Mouse (Mus musculus): ENCODE measurements around the gene Anapc15-ps. TPM values are rescaled to one million over a fixed set of nuclear protein-coding genes. Genes with fewer than 3 reads are reported as not detected.

The Anapc15-ps gene
- polyA plus RNA-seq, 1 experiment from 2014 or later: not detected

- Histone ChIP-seq H3K27me3 (no peaks in the 10 kb centered on the region), H3K36me3 (no peaks in the 10 kb centered on the region), H3K9ac (no peak overlapping the region), H3K9me3 (no peaks in the 10 kb centered on the region), H3K4me2 (no peak overlapping the region), H3K4me3 (no peak overlapping the region), H3K27ac (replicated peaks) (no peak overlapping the region), H3K4me1 (replicated peaks) (no peaks in the 10 kb centered on the region)
- no peak for ATAC-seq (ENCODE audit: low FRiP score, low read depth)
- 88% methylated on average over 3 of the region's 3 CpGs for WGBS
Measured at GRCm38 (mm10) chr10:95705747-95706146, 32.5 kb upstream of the Anapc15-ps start.

GRCm38 (mm10) chr10:95704847-95705246 is 31.6 kb upstream of the Anapc15-ps start:
- Histone ChIP-seq H3K4me3 (no peak overlapping the region), H3K4me2 (no peak overlapping the region), H3K9me3 (no peaks in the 10 kb centered on the region), H3K27ac (replicated peaks) (no peak overlapping the region), H3K9ac (no peak overlapping the region), H3K36me3 (no peaks in the 10 kb centered on the region), H3K4me1 (replicated peaks) (no peaks in the 10 kb centered on the region), H3K27me3 (no peaks in the 10 kb centered on the region)
- ATAC-seq (ENCODE audit: low FRiP score, low read depth): no peak
- 83% methylated on average over 6 of the region's 6 CpGs for WGBS

- WGBS: 92% methylated on average over 5 of the region's 5 CpGs
- no peaks in the 10 kb centered on the region for H3K9me3 ChIP-seq
- no peaks in the 10 kb centered on the region for H3K4me1 ChIP-seq (replicated peaks)
- ATAC-seq (ENCODE audit: low FRiP score, low read depth): no peak
- H3K36me3 ChIP-seq: no peaks in the 10 kb centered on the region
- H3K9ac ChIP-seq: no peak overlapping the region
- H3K27ac ChIP-seq (replicated peaks): no peak overlapping the region
- H3K27me3 ChIP-seq: no peaks in the 10 kb centered on the region
- H3K4me3 ChIP-seq: no peak overlapping the region
- no peak overlapping the region for H3K4me2 ChIP-seq
Measured at GRCm38 (mm10) chr10:95703730-95704129, 30.5 kb upstream of the Anapc15-ps start.

- Histone ChIP-seq H3K36me3 (no peaks in the 10 kb centered on the region), H3K9me3 (no peaks in the 10 kb centered on the region), H3K27me3 (no peaks in the 10 kb centered on the region), H3K27ac (replicated peaks) (no peak overlapping the region), H3K4me3 (no peak overlapping the region), H3K4me1 (replicated peaks) (no peaks in the 10 kb centered on the region), H3K9ac (no peak overlapping the region), H3K4me2 (no peak overlapping the region)
- no peak for ATAC-seq (ENCODE audit: low FRiP score, low read depth)
- 49% methylated on average over 4 of the region's 4 CpGs for WGBS
Measured at GRCm38 (mm10) chr10:95700422-95700821, 27.2 kb upstream of the Anapc15-ps start.

- H3K27me3 ChIP-seq: no peaks in the 10 kb centered on the region
- no peaks in the 10 kb centered on the region for H3K9me3 ChIP-seq
- 93% methylated on average over 8 of the region's 8 CpGs for WGBS
- 0 out of 2 replicates have a peak, but pooled peaks cover 3% of the 10 kb centered on the region for H3K4me1 ChIP-seq (replicated peaks)
- no peaks in the 10 kb centered on the region for H3K36me3 ChIP-seq
- no peak overlapping the region for H3K4me2 ChIP-seq
- no peak overlapping the region for H3K4me3 ChIP-seq
- H3K9ac ChIP-seq: no peak overlapping the region
- ATAC-seq (ENCODE audit: low FRiP score, low read depth): no peak
- H3K27ac ChIP-seq (replicated peaks): no peak overlapping the region
Measured at GRCm38 (mm10) chr10:95698920-95699714, 25.9 kb upstream of the Anapc15-ps start.

- Histone ChIP-seq H3K36me3 (no peaks in the 10 kb centered on the region), H3K9ac (no peak overlapping the region), H3K4me2 (no peak overlapping the region), H3K27ac (replicated peaks) (no peak overlapping the region), H3K4me1 (replicated peaks) (0 out of 2 replicates have a peak, but pooled peaks cover 3% of the 10 kb centered on the region), H3K4me3 (no peak overlapping the region), H3K9me3 (no peaks in the 10 kb centered on the region), H3K27me3 (no peaks in the 10 kb centered on the region)
- ATAC-seq (ENCODE audit: low FRiP score, low read depth): no peak
- WGBS: 27% methylated on average over 3 of the region's 3 CpGs
Measured at GRCm38 (mm10) chr10:95696253-95696641, 23.0 kb upstream of the Anapc15-ps start.

- Histone ChIP-seq H3K9ac (no peak overlapping the region), H3K27me3 (no peaks in the 10 kb centered on the region), H3K9me3 (no peaks in the 10 kb centered on the region), H3K27ac (replicated peaks) (no peak overlapping the region), H3K4me3 (no peak overlapping the region), H3K4me2 (no peak overlapping the region), H3K36me3 (no peaks in the 10 kb centered on the region), H3K4me1 (replicated peaks) (0 out of 2 replicates have a peak, but pooled peaks cover 3% of the 10 kb centered on the region)
- no peak for ATAC-seq (ENCODE audit: low FRiP score, low read depth)
- WGBS: 86% methylated on average over 18 of the region's 18 CpGs
Measured at GRCm38 (mm10) chr10:95695603-95696252, 22.5 kb upstream of the Anapc15-ps start.

- 50% methylated on average over 12 of the region's 12 CpGs for WGBS
- peak overlapping the region; percentile 26 for H3K4me2 ChIP-seq
- no peak overlapping the region for H3K4me3 ChIP-seq
- H3K9ac ChIP-seq: no peak overlapping the region
- H3K36me3 ChIP-seq: no peaks in the 10 kb centered on the region
- no peaks in the 10 kb centered on the region for H3K9me3 ChIP-seq
- peak overlapping the region; percentile 38; the same call in 1 of the 2 replicates for H3K27ac ChIP-seq (replicated peaks)
- 0 out of 2 replicates have a peak, but pooled peaks cover 3% of the 10 kb centered on the region for H3K4me1 ChIP-seq (replicated peaks)
- ATAC-seq (ENCODE audit: low FRiP score, low read depth): peak; percentile 37; the same call in 1 of the 2 replicates
- H3K27me3 ChIP-seq: no peaks in the 10 kb centered on the region
Measured at GRCm38 (mm10) chr10:95694559-95695251, 21.5 kb upstream of the Anapc15-ps start.

GRCm38 (mm10) chr10:95691347-95691746 is 18.1 kb upstream of the Anapc15-ps start:
- Histone ChIP-seq H3K27ac (replicated peaks) (no peak overlapping the region), H3K36me3 (no peaks in the 10 kb centered on the region), H3K9ac (no peak overlapping the region), H3K4me1 (replicated peaks) (0 out of 2 replicates have a peak, but pooled peaks cover 3% of the 10 kb centered on the region), H3K4me3 (no peak overlapping the region), H3K4me2 (no peak overlapping the region), H3K9me3 (no peaks in the 10 kb centered on the region), H3K27me3 (no peaks in the 10 kb centered on the region)
- ATAC-seq (ENCODE audit: low FRiP score, low read depth): no peak
- 95% methylated on average over 4 of the region's 4 CpGs for WGBS

GRCm38 (mm10) chr10:95689833-95690232 is 16.6 kb upstream of the Anapc15-ps start:
- Histone ChIP-seq H3K36me3 (no peaks in the 10 kb centered on the region), H3K9me3 (no peaks in the 10 kb centered on the region), H3K4me3 (no peak overlapping the region), H3K9ac (no peak overlapping the region), H3K4me2 (no peak overlapping the region), H3K27ac (replicated peaks) (no peak overlapping the region), H3K27me3 (no peaks in the 10 kb centered on the region), H3K4me1 (replicated peaks) (peaks cover 9% of the 10 kb centered on the region)
- 97% methylated on average over 1 of the region's 1 CpGs for WGBS
- ATAC-seq (ENCODE audit: low FRiP score, low read depth): no peak

- H3K4me1 ChIP-seq (replicated peaks): peaks cover 7% of the 10 kb centered on the region
- no peaks in the 10 kb centered on the region for H3K27me3 ChIP-seq
- no peaks in the 10 kb centered on the region for H3K36me3 ChIP-seq
- no peak overlapping the region for H3K4me3 ChIP-seq
- WGBS: 76% methylated on average over 7 of the region's 7 CpGs
- H3K4me2 ChIP-seq: no peak overlapping the region
- H3K9me3 ChIP-seq: no peaks in the 10 kb centered on the region
- ATAC-seq (ENCODE audit: low FRiP score, low read depth): no peak
- no peak overlapping the region for H3K9ac ChIP-seq
- H3K27ac ChIP-seq (replicated peaks): no peak overlapping the region
Measured at GRCm38 (mm10) chr10:95689058-95689457, 15.8 kb upstream of the Anapc15-ps start.
